ENCODE assay signal across 21 mouse cellular contexts in genomic region chr9:41168656-41169055, GRCm38 (mm10). TPM values are rescaled to one million over a fixed set of nuclear protein-coding genes. Genes with fewer than 3 reads are reported as not detected.
DNase-seq lines count a peak whose midpoint lies in the region; ATAC-seq lines count a peak whose summit lies in the region.
"Had no signal": no experiment of that assay in that cellular context is flagged by ENCODE, and none has a peak within 500 bp of the region (broad histone marks: within the 10 kb centered on the region; RNA-seq: fewer than 3 reads in every experiment).

No protein-coding gene starts in this region.

- intact Hi-C loops in heart, postnatal 10 days (cut with DNase I): no loop called here

- ATAC-seq in CD4-positive, CD25-positive, alpha-beta regulatory T cell, adult 4 months: peak; percentile 46
- peak; percentile 53 for ATAC-seq in activated CD4-positive, CD25-positive, alpha-beta regulatory T cell, adult 4 months
- ATAC-seq in inflammation-experienced regulatory T-cells, adult 6 months: peak; percentile 39
- ATAC-seq: forebrain, postnatal 0 days; midbrain, embryonic 13.5 days had no signal

- peak; percentile 32 for DNase-seq in naive thymus-derived CD4-positive, alpha-beta T cell, adult 2 months (ENCODE audit: low read depth)
- no peak for DNase-seq in heart, postnatal 10 days
- no peak for DNase-seq in layer of hippocampus, adult 8-10 months (ENCODE audit: low spot score in 2 of 2)
- no peak for DNase-seq in frontal cortex, postnatal 36 days (ENCODE audit: low spot score in 2 of 2)
- DNase-seq: adrenal gland, adult 2 months; adrenal gland, postnatal 36 days; cerebellum, adult 2 months; cerebellum, postnatal 14 days; forebrain, postnatal 0 days; gastrocnemius, postnatal 10 days; heart, adult 11 months; heart, postnatal 36 days; kidney, adult 18-20 months; kidney, postnatal 36 days; lung, embryonic 14.5 days; right cerebral cortex, adult 18-20 months; right cerebral cortex, postnatal 4 days had no signal

RNA-seq across cellular contexts. Expression of gene Ubash3b, which starts 7.2 kb away (rescaled TPM):
- polyA plus RNA-seq in CD4-positive, CD25-positive, alpha-beta regulatory T cell, adult 4 months (2017; shearing (Covaris generic)): 10 to 100 TPM; 25.1 to 27.5 TPM
- polyA plus RNA-seq in activated CD4-positive, CD25-positive, alpha-beta regulatory T cell, adult 4 months (2017; shearing (Covaris generic)): 10 to 100 TPM; 18.3 to 25.0 TPM
- polyA plus RNA-seq in inflammation-experienced regulatory T-cells, adult 6 months (2017; shearing (Covaris generic)): 10 to 100 TPM; 18.8 to 20.6 (median 20.2) TPM
- total RNA-seq in heart, postnatal 10 days (2021): 1 to 10 TPM; 2.9 to 3.7 TPM
- total RNA-seq in layer of hippocampus, adult 8-10 months (2022): 10 to 100 TPM; 26.1 to 30.8 (median 29.7) TPM
